In the genomic region with DNA sequence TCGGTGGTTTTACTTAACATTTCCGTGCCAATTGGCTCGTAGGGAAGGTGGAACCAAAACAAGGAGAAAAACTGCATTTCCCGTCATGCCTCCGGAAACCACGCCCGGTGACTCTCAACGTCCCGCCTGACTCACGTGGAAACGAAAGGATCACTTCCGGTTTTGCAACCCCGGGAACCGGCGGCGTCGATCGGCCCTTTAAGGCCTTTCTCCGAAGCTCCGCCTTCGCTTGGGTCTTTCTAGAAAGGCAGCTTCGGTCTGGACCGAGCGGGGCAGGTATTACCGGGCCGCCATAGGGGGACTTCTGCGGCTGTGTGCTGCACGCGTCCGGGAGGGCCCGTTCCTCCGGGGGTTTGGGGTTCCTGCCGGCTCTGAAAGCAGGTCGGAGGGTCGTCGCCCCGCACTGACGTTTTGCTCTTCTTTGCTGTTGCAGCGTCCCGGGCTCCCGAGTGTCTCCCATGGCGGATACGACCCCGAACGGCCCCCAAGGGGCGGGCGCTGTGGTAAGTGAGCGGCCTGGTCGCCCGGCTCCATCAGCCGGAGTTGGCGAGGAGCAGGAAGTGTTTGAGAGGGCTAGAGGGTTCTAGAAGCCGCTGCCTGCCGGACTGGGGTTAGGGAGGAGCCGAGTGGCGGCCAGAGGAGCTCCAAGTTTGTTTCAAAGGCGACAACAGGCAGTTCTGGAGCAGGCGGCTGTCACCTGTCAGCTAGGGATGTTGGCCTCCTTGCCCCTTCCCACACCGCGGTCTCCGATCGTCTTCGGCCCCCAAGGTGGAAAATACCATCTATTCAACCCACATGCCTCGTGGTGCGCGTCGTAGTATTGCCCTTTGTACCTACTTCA, we compare ENCODE assay signal across 8 mouse cellular contexts. TPM values are rescaled to one million over a fixed set of nuclear protein-coding genes. Genes with fewer than 3 reads are reported as not detected.
A peak's percentile ranks its signal among the peaks of the same experiment; 100 is the strongest.
DNase-seq lines count a peak whose midpoint lies in the region; ATAC-seq lines count a peak whose summit lies in the region.

A gene (plus strand): TSS at position 35 of the 841 bp plus-strand sequence.

- peak; percentile 95 to 98 for DNase-seq in adrenal gland, adult (ENCODE audit: inconsistent age in 2 of 2, low spot score in 1 of 2)
- DNase-seq in embryo, embryonic 10.5 days (ENCODE audit: low spot score): peak; percentile 98
- peak; percentile 91 for DNase-seq in gastrocnemius, postnatal 14 days
- DNase-seq in left cerebral cortex, postnatal 10 days (ENCODE audit: extremely low spot score in 1 of 2, low spot score in 2 of 2): peak; percentile 93 to 94
- DNase-seq in right cerebral cortex, postnatal 25 days: peak; percentile 92
- DNase-seq in urinary bladder, postnatal 4 days (ENCODE audit: low spot score in 2 of 2): peak; percentile 84 to 88

- ATAC-seq in inflammation-experienced regulatory T-cells, adult 6 months: peak; percentile 97
- ATAC-seq in megakaryocyte-erythroid progenitor cell, adult 5-6 weeks (replicated peaks; ENCODE audit: low FRiP score, low TSS enrichment, poor library complexity, severe bottlenecking): peak; percentile 93

- intact Hi-C loops in gastrocnemius, postnatal 14 days (cut with DNase I; ENCODE audit: low total_unique reads): no loop called here
- intact Hi-C loops in left cerebral cortex, postnatal 10 days (cut with DNase I): no loop called here

RNA-seq across cellular contexts. Expression of the gene that starts here (rescaled TPM):
- total RNA-seq in gastrocnemius, postnatal 14 days (2021): 10 to 100 TPM; 24.9 to 25.0 TPM
- 10 to 100 TPM; 56.0 to 77.0 (median 57.4) TPM for polyA plus RNA-seq in inflammation-experienced regulatory T-cells, adult 6 months (2017; shearing (Covaris generic))
- total RNA-seq in left cerebral cortex, postnatal 10 days (2021): 10 to 100 TPM; 74.9 to 81.3 TPM
- total RNA-seq in megakaryocyte-erythroid progenitor cell, adult 5-6 weeks (2014; fragmentation: Nextera tagmentation): 98.3 and 112 TPM in 2 replicates
- 55.1 and 58.6 TPM in 2 replicates for total RNA-seq in megakaryocyte-erythroid progenitor cell, adult 5-6 weeks (2017)

Comparison
In these comparisons a context has a peak if more than half of its experiments do, and no peak if none do; other contexts are left out.
1. Peak in every context shown above with its lines: DNase-seq and ATAC-seq.